Mouse (Mus musculus) lung, adult 2 months (tissue): ENCODE data around the gene Syngr2.

Experiments used
- CTCF ChIP-seq: fragments of 200-500 bp; IDR thresholded peaks from 2 replicates; pipeline ENCODE4 v1.5.1; 2011; ENCODE audit warnings: mild to moderate bottlenecking, low read length, control low read depth; ENCODE audit not compliant: insufficient read depth
- POLR2A ChIP-seq: fragments of 200-500 bp; IDR thresholded peaks from 2 replicates; pipeline ENCODE4 v1.6.1; 2011; ENCODE audit warnings: low read depth, mild to moderate bottlenecking, control low read depth, low read length, borderline replicate concordance; ENCODE audit errors: extremely low read depth

DNA sequence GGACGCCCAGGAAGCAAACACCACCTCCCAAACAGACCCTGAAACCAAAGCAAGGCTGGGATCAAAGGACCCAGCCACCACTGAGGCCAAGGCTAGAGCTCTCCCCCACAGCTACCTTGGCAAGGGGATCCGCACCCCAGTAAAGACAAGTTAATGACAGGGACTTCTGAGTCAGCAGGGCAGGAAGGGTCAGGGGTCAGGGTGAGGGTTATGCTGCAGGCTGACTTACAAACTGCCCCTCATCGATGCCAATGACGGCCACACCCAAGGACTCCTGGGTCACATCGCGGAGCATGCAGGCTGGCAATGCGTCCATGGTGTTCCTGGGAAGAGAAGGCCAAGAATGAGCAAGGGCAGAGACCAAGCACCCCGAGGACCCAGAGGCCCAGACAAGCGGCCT lies 12.4 kb downstream of the Syngr2 start:
- TF ChIP-seq POLR2A: no peak
- no peak for TF ChIP-seq CTCF
